Mouse (Mus musculus): Measurements from ENCODE around the gene Tenm2. TPM values are rescaled to one million over a fixed set of nuclear protein-coding genes. Genes with fewer than 3 reads are reported as not detected.

The Tenm2 gene
- total and polyA plus RNA-seq, 3 experiments = not detected

DNA sequence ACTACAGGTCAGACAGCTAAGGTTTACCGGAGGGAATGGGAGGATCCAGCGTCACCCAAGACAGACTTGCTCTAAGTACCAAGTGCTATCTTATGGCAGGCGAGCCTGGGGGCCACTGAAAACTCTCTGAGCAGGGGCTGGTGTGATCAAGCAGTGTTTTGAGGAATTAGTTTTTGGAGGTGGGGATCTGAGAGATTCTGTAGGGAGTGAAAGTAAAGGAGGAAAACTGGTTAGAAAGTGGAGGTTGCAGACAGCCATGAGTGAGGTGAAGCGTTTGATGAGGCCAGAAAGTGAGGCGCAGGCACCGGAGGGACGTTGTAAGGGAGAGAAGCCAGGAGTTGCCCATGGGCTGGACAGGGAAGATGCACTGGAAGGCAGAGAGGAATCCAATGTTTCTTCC lies 1063.8 kb downstream of the Tenm2 start:
- TF ChIP-seq EP300 (IDR thresholded peaks at IDR 0.05; ENCODE audit: low read length) (no peak), ZMIZ1 (IDR thresholded peaks at IDR 0.05; ENCODE audit: low read depth, low read length) (no peak), SMC3 (IDR thresholded peaks at IDR 0.05; ENCODE audit: low read depth, low read length) (no peak), POLR2AphosphoS2 (IDR thresholded peaks at IDR 0.05; ENCODE audit: low read depth, low read length) (no peak), CHD2 (IDR thresholded peaks at IDR 0.05; ENCODE audit: low read length) (no peak), TCF12 (IDR thresholded peaks at IDR 0.05; ENCODE audit: low read depth, low read length) (no peak)
- no peaks in the 10 kb centered on the region for H3K79me2 ChIP-seq (replicated peaks; ENCODE audit: control insufficient read depth, extremely low read depth, insufficient read depth, poor library complexity, severe bottlenecking)
- H3K27me3 ChIP-seq (replicated peaks) = no peaks in the 10 kb centered on the region
- DNase-seq (ENCODE audit: extremely low read depth) = no peak
- H3K4me1 ChIP-seq (ENCODE audit: control insufficient read depth in 1 of 2, insufficient read depth in 2 of 2) = no peaks in the 10 kb centered on the region
- no peak overlapping the region for H3K9ac ChIP-seq (ENCODE audit: insufficient read depth, low read depth)
- H3K4me2 ChIP-seq (ENCODE audit: insufficient read depth, low read depth, poor library complexity, severe bottlenecking) = no peak overlapping the region
- in situ Hi-C loops (cut with MboI; ENCODE audit: low pct_ligation_motif_present, low pct_unique_long_range_greater_than_20kb, low sequenced_read_pairs) = no loop called here
- dilution Hi-C loops (cut with MboI; ENCODE audit: extremely low pct_ligation_motif_present, extremely low pct_unique_long_range_greater_than_20kb, low sequenced_read_pairs) = no loop called here
- no peak overlapping the region for H3K4me3 ChIP-seq (replicated peaks in 1 of 3; ENCODE audit: low read depth in 2 of 3, low read length in 2 of 3, poor library complexity in 1 of 3)
- no peak overlapping the region for H3K27ac ChIP-seq (ENCODE audit: insufficient read depth, low read depth)
- peaks cover 92% of the 10 kb centered on the region for H3K9me3 ChIP-seq (replicated peaks; ENCODE audit: low read length)
- H3K36me3 ChIP-seq (replicated peaks in 1 of 2; ENCODE audit: control insufficient read depth in 1 of 2, insufficient read depth in 1 of 2, low read length in 1 of 2) = no peaks in the 10 kb centered on the region

DNA sequence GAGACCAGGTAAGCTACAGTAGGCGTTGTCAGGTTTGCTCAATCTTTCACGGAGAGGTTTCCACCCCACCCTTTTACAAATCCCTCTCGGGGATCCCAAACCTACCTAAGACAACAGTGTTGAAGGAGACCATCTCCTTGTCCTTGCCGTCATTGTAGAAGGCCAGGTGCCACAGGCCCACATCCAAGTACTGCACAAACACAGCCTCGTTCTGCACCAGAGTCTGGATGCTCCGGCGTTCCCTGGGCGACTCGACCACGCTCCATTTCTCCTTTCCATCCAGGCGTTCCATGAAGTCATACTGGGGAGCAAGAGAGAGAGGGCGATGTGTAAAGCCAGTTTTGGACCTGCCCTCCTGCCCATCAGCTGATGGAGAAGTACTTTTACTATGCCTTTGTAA lies 1064.5 kb downstream of the Tenm2 start:
- dilution Hi-C loops (cut with MboI; ENCODE audit: extremely low pct_ligation_motif_present, extremely low pct_unique_long_range_greater_than_20kb, low sequenced_read_pairs) (no loop called here), in situ Hi-C loops (cut with MboI; ENCODE audit: low pct_ligation_motif_present, low pct_unique_long_range_greater_than_20kb, low sequenced_read_pairs) (no loop called here)
- TF ChIP-seq IRF4 (IDR thresholded peaks at IDR 0.05; ENCODE audit: low read depth, low read length) (no peak), BHLHE40 (IDR thresholded peaks at IDR 0.05; ENCODE audit: low read depth, low read length) (no peak), TCF12 (IDR thresholded peaks at IDR 0.05; ENCODE audit: low read depth, low read length) (no peak), MYC (IDR thresholded peaks at IDR 0.05; ENCODE audit: low read depth, low read length) (no peak), TBP (conservative IDR thresholded peaks at IDR 0.05; ENCODE audit: low read depth, low read length) (no peak), ZMIZ1 (IDR thresholded peaks at IDR 0.05; ENCODE audit: low read depth, low read length) (no peak), ZNF384 (IDR thresholded peaks at IDR 0.05; ENCODE audit: low read depth, low read length) (no peak), EP300 (IDR thresholded peaks at IDR 0.05; ENCODE audit: low read length) (no peak), SMC3 (IDR thresholded peaks at IDR 0.05; ENCODE audit: low read depth, low read length) (no peak), JUN (IDR thresholded peaks at IDR 0.05; ENCODE audit: insufficient read depth, low read depth, low read length) (no peak), CHD1 (IDR thresholded peaks at IDR 0.05; ENCODE audit: low read depth, low read length) (no peak), POLR2AphosphoS2 (IDR thresholded peaks at IDR 0.05; ENCODE audit: low read depth, low read length) (no peak), ZC3H11A (IDR thresholded peaks at IDR 0.05; ENCODE audit: low read depth, low read length) (no peak), ELF1 (IDR thresholded peaks at IDR 0.05; ENCODE audit: low read depth, low read length) (no peak), HCFC1 (IDR thresholded peaks at IDR 0.05; ENCODE audit: low read depth, low read length) (no peak), CHD2 (IDR thresholded peaks at IDR 0.05; ENCODE audit: low read length) (no peak), MAZ (IDR thresholded peaks at IDR 0.05; ENCODE audit: low read depth, low read length) (no peak)
- H3K9ac ChIP-seq (ENCODE audit: insufficient read depth, low read depth) = no peak overlapping the region
- no peaks in the 10 kb centered on the region for H3K79me2 ChIP-seq (replicated peaks; ENCODE audit: control insufficient read depth, extremely low read depth, insufficient read depth, poor library complexity, severe bottlenecking)
- no peak overlapping the region for H3K4me2 ChIP-seq (ENCODE audit: insufficient read depth, low read depth, poor library complexity, severe bottlenecking)
- H3K9me3 ChIP-seq (replicated peaks; ENCODE audit: low read length) = peaks cover 93% of the 10 kb centered on the region
- H3K36me3 ChIP-seq (replicated peaks in 1 of 2; ENCODE audit: control insufficient read depth in 1 of 2, insufficient read depth in 1 of 2, low read length in 1 of 2) = no peaks in the 10 kb centered on the region
- H3K27me3 ChIP-seq (replicated peaks) = no peaks in the 10 kb centered on the region
- no peak overlapping the region for H3K4me3 ChIP-seq (replicated peaks in 1 of 3; ENCODE audit: low read depth in 2 of 3, low read length in 2 of 3, poor library complexity in 1 of 3)
- no peak overlapping the region for H3K27ac ChIP-seq (ENCODE audit: insufficient read depth, low read depth)
- no peak for DNase-seq (ENCODE audit: extremely low read depth)
- H3K4me1 ChIP-seq (ENCODE audit: control insufficient read depth in 1 of 2, insufficient read depth in 2 of 2) = no peaks in the 10 kb centered on the region
